ENCODE assay signal across 26 mouse cellular contexts in the genomic region with DNA sequence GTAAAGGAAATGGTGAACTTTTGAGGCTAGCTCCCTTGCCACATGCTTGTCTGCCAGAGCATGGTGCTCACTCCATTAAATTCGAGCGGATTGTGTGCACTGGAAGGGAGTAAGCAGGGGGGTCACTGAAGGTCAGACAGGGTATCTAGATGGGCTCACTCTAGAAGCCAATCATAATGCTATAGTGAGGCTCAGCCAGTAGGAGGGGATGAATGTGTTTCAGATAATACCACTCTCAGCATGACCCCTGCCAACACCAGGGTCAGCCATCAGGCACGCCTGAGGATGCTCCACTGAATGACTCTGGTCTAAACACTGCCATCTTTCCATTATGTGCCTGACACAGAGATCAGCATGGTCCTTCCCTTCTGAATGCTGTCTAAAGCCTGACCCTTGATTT.
DNase-seq lines count a peak whose midpoint lies in the region; ATAC-seq and TF ChIP-seq lines count a peak whose summit lies in the region.
"Had no signal": no experiment of that assay in that cellular context is flagged by ENCODE, and none has a peak within 500 bp of the region (broad histone marks: within the 10 kb centered on the region; RNA-seq: fewer than 3 reads in every experiment).

No protein-coding gene starts in this region.

- no peak overlapping the region for H3K4me3 ChIP-seq in hindbrain, embryonic 11.5 days (ENCODE audit: low read depth, low read length)
- H3K4me3 ChIP-seq in hindbrain, embryonic 16.5 days (ENCODE audit: low read length): no peak overlapping the region
- H3K4me3 ChIP-seq in midbrain, embryonic 11.5 days (ENCODE audit: low read depth, low read length): no peak overlapping the region
- H3K4me3 ChIP-seq in midbrain, postnatal 0 days (ENCODE audit: low read depth, low read length): no peak overlapping the region
- H3K4me3 ChIP-seq in midbrain, embryonic 14.5 days (replicated peaks; ENCODE audit: low read depth, low read length): no peak overlapping the region
- H3K4me3 ChIP-seq: erythroblast, embryonic 14.5 days; forebrain, embryonic 13.5 days; heart, embryonic 15.5 days; liver, embryonic 15.5 days; lung, embryonic 15.5 days; stomach, embryonic 15.5 days had no signal

- TF ChIP-seq CTCF in midbrain, postnatal 0 days (IDR thresholded peaks at IDR 0.05): no peak

- WGBS in hindbrain, embryonic 11.5 days: 23% methylated on average over 3 of the region's 3 CpGs
- WGBS in hindbrain, embryonic 16.5 days: 18% methylated on average over 3 of the region's 3 CpGs
- WGBS in midbrain, embryonic 11.5 days: 32% methylated on average over 3 of the region's 3 CpGs
- 30% methylated on average over 3 of the region's 3 CpGs for WGBS in midbrain, postnatal 0 days
- 18% methylated on average over 3 of the region's 3 CpGs for WGBS in midbrain, embryonic 14.5 days

- H3K9ac ChIP-seq in hindbrain, embryonic 11.5 days (ENCODE audit: low read depth, low read length): no peak overlapping the region
- no peak overlapping the region for H3K9ac ChIP-seq in hindbrain, embryonic 16.5 days (ENCODE audit: low read depth, low read length)
- H3K9ac ChIP-seq in midbrain, embryonic 11.5 days (ENCODE audit: low read length): no peak overlapping the region
- no peak overlapping the region for H3K9ac ChIP-seq in midbrain, postnatal 0 days (replicated peaks; ENCODE audit: low read length, poor library complexity, severe bottlenecking)
- H3K9ac ChIP-seq in midbrain, embryonic 14.5 days (replicated peaks; ENCODE audit: low read length): no peak overlapping the region
- H3K9ac ChIP-seq: forebrain, embryonic 13.5 days; heart, embryonic 15.5 days; liver, embryonic 15.5 days; lung, embryonic 15.5 days; stomach, embryonic 15.5 days had no signal

- H3K4me2 ChIP-seq in hindbrain, embryonic 11.5 days (replicated peaks; ENCODE audit: low read depth, low read length): no peak overlapping the region
- H3K4me2 ChIP-seq in hindbrain, embryonic 16.5 days (ENCODE audit: low read length): no peak overlapping the region
- no peak overlapping the region for H3K4me2 ChIP-seq in midbrain, embryonic 11.5 days
- H3K4me2 ChIP-seq in midbrain, postnatal 0 days (ENCODE audit: low read depth, low read length, poor library complexity, severe bottlenecking): no peak overlapping the region
- H3K4me2 ChIP-seq in midbrain, embryonic 14.5 days (ENCODE audit: low read length): no peak overlapping the region
- H3K4me2 ChIP-seq: forebrain, embryonic 13.5 days; heart, embryonic 15.5 days; liver, embryonic 15.5 days; lung, embryonic 15.5 days; stomach, embryonic 15.5 days had no signal

- H3K36me3 ChIP-seq in hindbrain, embryonic 11.5 days (ENCODE audit: control insufficient read depth, insufficient read depth, low read length): no peaks in the 10 kb centered on the region
- H3K36me3 ChIP-seq in hindbrain, embryonic 16.5 days (ENCODE audit: control insufficient read depth, insufficient read depth, low read length): no peaks in the 10 kb centered on the region
- no peaks in the 10 kb centered on the region for H3K36me3 ChIP-seq in midbrain, embryonic 11.5 days (ENCODE audit: control insufficient read depth, insufficient read depth, low read length)
- no peaks in the 10 kb centered on the region for H3K36me3 ChIP-seq in midbrain, postnatal 0 days (ENCODE audit: insufficient read depth, low read length)
- no peaks in the 10 kb centered on the region for H3K36me3 ChIP-seq in midbrain, embryonic 14.5 days (ENCODE audit: control insufficient read depth, insufficient read depth, low read length)
- H3K36me3 ChIP-seq: heart, embryonic 15.5 days; liver, embryonic 15.5 days; lung, embryonic 15.5 days; stomach, embryonic 15.5 days had no signal

- peak; percentile 75; the same call in 1 of the 2 replicates for ATAC-seq in hindbrain, embryonic 11.5 days (ENCODE audit: low FRiP score)
- no peak for ATAC-seq in hindbrain, embryonic 16.5 days
- peak; percentile 65 for ATAC-seq in midbrain, embryonic 11.5 days (ENCODE audit: low FRiP score)
- ATAC-seq in midbrain, postnatal 0 days (ENCODE audit: low FRiP score): no peak
- ATAC-seq in midbrain, embryonic 14.5 days (ENCODE audit: low FRiP score, low TSS enrichment): peak; percentile 24; the same call in 1 of the 2 replicates
- ATAC-seq: CD4-positive, CD25-positive, alpha-beta regulatory T cell, adult 4 months; forebrain, embryonic 13.5 days; intestine, embryonic 16.5 days had no signal

- H3K9me3 ChIP-seq in hindbrain, embryonic 11.5 days (ENCODE audit: control insufficient read depth, low read length): no peaks in the 10 kb centered on the region
- no peaks in the 10 kb centered on the region for H3K9me3 ChIP-seq in hindbrain, embryonic 16.5 days (ENCODE audit: control insufficient read depth, low read length)
- H3K9me3 ChIP-seq in midbrain, embryonic 11.5 days (ENCODE audit: control insufficient read depth, low read length): no peaks in the 10 kb centered on the region
- no peaks in the 10 kb centered on the region for H3K9me3 ChIP-seq in midbrain, postnatal 0 days (ENCODE audit: low read length)
- no peaks in the 10 kb centered on the region for H3K9me3 ChIP-seq in midbrain, embryonic 14.5 days (ENCODE audit: control insufficient read depth, low read length)
- H3K9me3 ChIP-seq: forebrain, embryonic 13.5 days; heart, embryonic 15.5 days; liver, embryonic 15.5 days; lung, embryonic 15.5 days; stomach, embryonic 15.5 days had no signal

- H3K27ac ChIP-seq in hindbrain, embryonic 11.5 days (ENCODE audit: low read depth, low read length): no peak overlapping the region
- H3K27ac ChIP-seq in hindbrain, embryonic 16.5 days (ENCODE audit: low read depth, low read length): no peak overlapping the region
- H3K27ac ChIP-seq in midbrain, embryonic 11.5 days (ENCODE audit: low read depth, low read length): no peak overlapping the region
- no peak overlapping the region for H3K27ac ChIP-seq in midbrain, postnatal 0 days (ENCODE audit: low read depth, low read length)
- H3K27ac ChIP-seq in midbrain, embryonic 14.5 days (replicated peaks; ENCODE audit: low read depth, low read length): no peak overlapping the region
- H3K27ac ChIP-seq: forebrain, embryonic 13.5 days; heart, embryonic 15.5 days; kidney, postnatal 0 days; liver, embryonic 15.5 days; lung, embryonic 15.5 days; stomach, embryonic 15.5 days had no signal

- peak; percentile 13 for DNase-seq in hindbrain, embryonic 11.5 days (ENCODE audit: low spot score)
- DNase-seq in midbrain, embryonic 11.5 days (ENCODE audit: low spot score, missing footprints): no peak
- no peak for DNase-seq in midbrain, postnatal 0 days (ENCODE audit: low spot score)
- DNase-seq in embryo, embryonic 10.5 days (ENCODE audit: low spot score): peak; percentile 24
- DNase-seq in midbrain, embryonic 14.5 days: no peak
- no peak for DNase-seq in cerebellum, adult 8-10 months
- DNase-seq: adrenal gland, postnatal 25 days; cerebellum, adult 18-20 months; cerebellum, postnatal 14 days; gastrocnemius, postnatal 10 days; kidney, adult 8-10 months; kidney, postnatal 4 days; left cerebral cortex, postnatal 4 days; liver; retina, postnatal 1 day; right cerebral cortex, postnatal 14 days had no signal

- H3K27me3 ChIP-seq in hindbrain, embryonic 11.5 days (ENCODE audit: control insufficient read depth, insufficient read depth, low read length): no peaks in the 10 kb centered on the region
- H3K27me3 ChIP-seq in hindbrain, embryonic 16.5 days (replicated peaks; ENCODE audit: control insufficient read depth, insufficient read depth, low read length): no peaks in the 10 kb centered on the region
- no peaks in the 10 kb centered on the region for H3K27me3 ChIP-seq in midbrain, embryonic 11.5 days (ENCODE audit: control insufficient read depth, insufficient read depth, low read length)
- no peaks in the 10 kb centered on the region for H3K27me3 ChIP-seq in midbrain, postnatal 0 days (ENCODE audit: insufficient read depth, low read length)
- H3K27me3 ChIP-seq in midbrain, embryonic 14.5 days (ENCODE audit: control insufficient read depth, insufficient read depth, low read length): no peaks in the 10 kb centered on the region
- H3K27me3 ChIP-seq: forebrain, embryonic 13.5 days; heart, embryonic 15.5 days; liver, embryonic 15.5 days; lung, embryonic 15.5 days; stomach, embryonic 15.5 days had no signal

- no peaks in the 10 kb centered on the region for H3K4me1 ChIP-seq in hindbrain, embryonic 11.5 days (replicated peaks; ENCODE audit: control insufficient read depth, insufficient read depth, low read length)
- H3K4me1 ChIP-seq in hindbrain, embryonic 16.5 days (ENCODE audit: control insufficient read depth, insufficient read depth, low read depth, low read length): no peaks in the 10 kb centered on the region
- no peaks in the 10 kb centered on the region for H3K4me1 ChIP-seq in midbrain, embryonic 11.5 days (ENCODE audit: control insufficient read depth, insufficient read depth, low read length)
- H3K4me1 ChIP-seq in midbrain, postnatal 0 days (ENCODE audit: insufficient read depth, low read length): no peaks in the 10 kb centered on the region
- no peaks in the 10 kb centered on the region for H3K4me1 ChIP-seq in midbrain, embryonic 14.5 days (ENCODE audit: control insufficient read depth, insufficient read depth, low read length)
- H3K4me1 ChIP-seq: forebrain, embryonic 13.5 days; heart, embryonic 15.5 days; liver, embryonic 15.5 days; lung, embryonic 15.5 days; stomach, embryonic 15.5 days had no signal

Comparison
In these comparisons a context has a peak if more than half of its experiments do, and no peak if none do; other contexts are left out.
1. ATAC-seq: peak in hindbrain, embryonic 11.5 days (single experiment), midbrain, embryonic 11.5 days (single experiment) and midbrain, embryonic 14.5 days (single experiment); none in hindbrain, embryonic 16.5 days (single experiment) and midbrain, postnatal 0 days (single experiment).
2. DNase-seq: peak in hindbrain, embryonic 11.5 days (single experiment) and embryo, embryonic 10.5 days (single experiment); none in midbrain, embryonic 11.5 days (single experiment), midbrain, postnatal 0 days (single experiment), midbrain, embryonic 14.5 days (single experiment) and cerebellum, adult 8-10 months (single experiment).